Mouse (Mus musculus) heart, embryonic 14.5 days (tissue): Measurements from ENCODE around the gene Ocln. TPM values are rescaled to one million over a fixed set of nuclear protein-coding genes. Genes with fewer than 3 reads are reported as not detected.

ENCODE experiments used
- ATAC-seq: fragments of 200-750 bp; cut with Nextera tagmentation; 2 replicates; pipeline ENCODE4 v1.8.0; 2017; ENCODE audit warnings: low read depth, moderate TSS enrichment; ENCODE audit not compliant: insufficient number of reproducible peaks, insufficient read depth, low FRiP score
- H3K27ac ChIP-seq, 2 experiments: fragments of 200-500 bp in 1 of 2; fragments of 300-500 bp in 1 of 2; sonication (generic) in 1 of 2; replicated peaks in 1 of 2; 2 replicates each; pipeline ENCODE4 v1.5.1; 2012 to 2014; ENCODE audit warnings: low read depth in 2 of 2, low read length in 2 of 2, control low read depth in 1 of 2, mild to moderate bottlenecking in 1 of 2, mixed read lengths in 1 of 2; ENCODE audit not compliant: control insufficient read depth in 1 of 2, insufficient read depth in 1 of 2
- H3K27me3 ChIP-seq: fragments of 300-500 bp; sonication (generic); 2 replicates; pipeline ENCODE4 v1.6.1; 2014; ENCODE audit warnings: mild to moderate bottlenecking, low read length, control low read depth; ENCODE audit not compliant: control insufficient read depth, insufficient read depth
- H3K36me3 ChIP-seq: fragments of 300-500 bp; sonication (generic); 2 replicates; pipeline ENCODE4 v1.6.1; 2014; ENCODE audit warnings: mild to moderate bottlenecking, control low read depth, low read length, mixed read lengths; ENCODE audit not compliant: control insufficient read depth, insufficient read depth
- H3K4me1 ChIP-seq, 2 experiments: fragments of 200-500 bp in 1 of 2; fragments of 300-500 bp in 1 of 2; sonication (generic) in 1 of 2; 2 replicates each; pipeline ENCODE4 v1.6.1; 2012 to 2014; ENCODE audit warnings: low read length in 2 of 2, control low read depth in 1 of 2, mixed read lengths in 1 of 2; ENCODE audit not compliant: control insufficient read depth in 2 of 2, insufficient read depth in 2 of 2
- H3K4me2 ChIP-seq: fragments of 300-500 bp; sonication (generic); 2 replicates; pipeline ENCODE4 v1.6.1; 2014; ENCODE audit warnings: mild to moderate bottlenecking, low read length
- H3K4me3 ChIP-seq, 2 experiments: fragments of 200-500 bp in 1 of 2; fragments of 300-500 bp in 1 of 2; sonication (generic) in 1 of 2; 2 replicates each; pipeline ENCODE4 v1.5.1; 2012 to 2014; ENCODE audit warnings: low read length in 2 of 2, mild to moderate bottlenecking in 2 of 2, control low read depth in 1 of 2, low read depth in 1 of 2, moderate library complexity in 1 of 2; ENCODE audit not compliant: control insufficient read depth in 1 of 2, insufficient read depth in 1 of 2
- H3K9ac ChIP-seq: fragments of 300-500 bp; sonication (generic); 2 replicates; pipeline ENCODE4 v1.6.1; 2014; ENCODE audit warnings: mild to moderate bottlenecking, low read length
- H3K9me3 ChIP-seq: fragments of 300-500 bp; sonication (generic); 2 replicates; pipeline ENCODE4 v1.6.1; 2016; ENCODE audit warnings: low read length, control low read depth; ENCODE audit not compliant: control insufficient read depth
- WGBS: fragments of 180-500 bp; shearing (Covaris S2); extraction: QIAGEN DNeasy Blood & Tissue Kit; methylation state at CpG from one replicate; pipeline ENCODE4 v1.1.7; 2014; 5-methylcytosine and 5-hydroxymethylcytosine counted together
- polyA plus RNA-seq: library from polyadenylated mRNA; unstranded; fragments of >200 nt; fragmentation: Nextera tagmentation; extraction: Ambion mirVana; gene quantifications from 2 replicates; pipeline ENCODE4 v1.2.1, GENCODE M21; 2014

The Ocln gene
- 2.0 and 2.1 TPM in 2 replicates for polyA plus RNA-seq

DNA sequence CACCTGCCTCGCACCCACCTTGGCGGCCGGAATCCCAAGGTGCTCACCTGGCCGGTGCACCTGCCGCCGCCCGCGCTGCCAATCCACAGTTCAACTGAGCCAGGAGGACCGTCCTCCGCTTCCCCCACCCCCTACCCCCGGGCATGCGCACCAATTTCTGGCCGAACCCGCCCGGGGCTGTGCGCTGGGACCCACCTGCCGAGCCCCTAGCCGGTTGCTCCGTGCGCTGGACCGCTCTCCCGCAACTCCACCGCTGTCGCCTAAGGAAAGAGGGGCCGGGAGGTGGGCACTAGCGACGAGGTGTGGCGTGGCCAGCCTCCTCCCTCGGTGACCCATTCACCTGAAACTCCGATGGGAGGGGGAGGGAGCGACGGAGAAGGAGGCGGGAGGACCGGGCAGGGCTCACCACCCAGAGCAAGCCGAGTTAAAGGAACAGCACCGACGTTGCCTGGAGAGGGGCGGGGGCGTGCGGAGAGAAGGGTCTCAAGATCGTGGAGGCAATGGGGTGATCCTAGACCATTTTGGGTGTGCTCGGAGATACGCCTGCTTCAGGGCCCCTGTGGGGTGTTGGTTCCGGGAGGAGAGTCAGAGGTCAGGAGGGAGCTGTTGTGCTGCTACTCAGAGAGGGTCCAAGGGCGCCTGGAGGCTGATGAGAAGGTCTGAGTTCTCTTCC, at the start of gene Ocln:
Gene Ocln (minus strand): TSS at position 350 of the 673 bp plus-strand sequence.
- ATAC-seq: 0 out of 2 replicates have a peak, but pooled peaks have one; percentile 26
- H3K36me3 ChIP-seq: no peaks in the 10 kb centered on the region
- H3K9me3 ChIP-seq: no peaks in the 10 kb centered on the region
- H3K9ac ChIP-seq: peak within 1 kb of the TSS; percentile 49
- H3K27me3 ChIP-seq: peaks cover 37% of the 10 kb centered on the region
- peaks cover 0 to 4% of the 10 kb centered on the region in 2 experiments; a peak in 1 of 4 replicates for H3K4me1 ChIP-seq
- H3K27ac ChIP-seq: no peak within 1 kb of the TSS
- under 1% methylated on average over 44 of the region's 45 CpGs for WGBS
- H3K4me2 ChIP-seq: peak within 1 kb of the TSS; percentile 100
- peak within 1 kb of the TSS; percentile 54 to 55 for H3K4me3 ChIP-seq

DNA sequence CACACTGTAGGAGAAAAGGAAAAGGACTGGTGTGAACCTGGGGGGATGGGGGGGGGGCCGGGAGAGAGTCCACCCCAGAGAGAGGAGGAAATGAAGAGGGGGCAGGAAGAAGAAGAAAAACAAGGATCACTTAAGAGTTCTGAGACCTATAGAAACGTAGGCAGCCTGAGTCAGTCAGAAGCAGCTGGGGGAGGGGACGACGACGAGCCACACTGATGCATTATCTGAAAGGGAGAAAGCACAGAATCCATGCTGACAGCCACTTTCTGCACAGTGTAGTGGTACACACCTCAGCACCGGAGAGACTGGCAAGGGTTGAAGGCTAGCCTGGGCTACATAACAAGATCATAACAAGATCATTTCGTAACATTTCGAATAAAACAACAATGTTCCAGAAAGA, 48.5 kb upstream of the Ocln start:
- 31% methylated on average over 8 of the region's 8 CpGs for WGBS
- Histone ChIP-seq H3K9me3 (no peaks in the 10 kb centered on the region), H3K27ac (peak overlapping the region; percentile 1 to 15; a peak in 1 of 4 replicates), H3K4me1 (no peaks in the 10 kb centered on the region; a peak in 1 of 4 replicates), H3K36me3 (no peaks in the 10 kb centered on the region), H3K4me2 (peak overlapping the region; percentile 31), H3K9ac (peak overlapping the region; percentile 16; the same call in 1 of the 2 replicates), H3K4me3 (peak overlapping the region in 1 of 2 experiments; percentile 0; a peak in 2 of 4 replicates), H3K27me3 (no peaks in the 10 kb centered on the region)
- ATAC-seq: no peak

DNA sequence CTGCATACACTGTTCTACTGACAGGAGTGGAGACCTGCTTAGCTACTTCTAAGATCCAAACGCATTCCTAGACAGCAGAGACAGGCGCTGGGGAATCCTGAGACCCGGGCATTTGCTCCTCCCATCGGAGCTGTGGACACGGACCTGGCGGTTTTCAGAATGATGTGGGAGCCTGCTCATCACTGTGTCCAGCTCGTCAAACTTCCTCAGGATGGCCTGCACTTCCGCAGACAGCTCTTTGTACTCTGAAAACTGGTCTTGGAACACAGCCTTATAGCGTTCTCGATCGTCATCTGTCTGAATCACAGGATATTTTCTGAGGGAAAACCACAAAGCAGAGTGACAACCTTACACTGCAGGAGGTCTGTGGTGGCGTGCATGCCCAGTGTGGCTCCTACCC, 47.8 kb upstream of the Ocln start:
- Histone ChIP-seq H3K27ac (peak overlapping the region; percentile 1 to 15; a peak in 2 of 4 replicates), H3K9ac (0 out of 2 replicates have a peak overlapping the region, but pooled peaks have one; percentile 16), H3K36me3 (no peaks in the 10 kb centered on the region), H3K4me2 (peak overlapping the region; percentile 31), H3K4me1 (no peaks in the 10 kb centered on the region; a peak in 1 of 4 replicates), H3K4me3 (no peak overlapping the region), H3K27me3 (no peaks in the 10 kb centered on the region), H3K9me3 (no peaks in the 10 kb centered on the region)
- 58% methylated on average over 12 of the region's 12 CpGs for WGBS
- ATAC-seq: no peak

DNA sequence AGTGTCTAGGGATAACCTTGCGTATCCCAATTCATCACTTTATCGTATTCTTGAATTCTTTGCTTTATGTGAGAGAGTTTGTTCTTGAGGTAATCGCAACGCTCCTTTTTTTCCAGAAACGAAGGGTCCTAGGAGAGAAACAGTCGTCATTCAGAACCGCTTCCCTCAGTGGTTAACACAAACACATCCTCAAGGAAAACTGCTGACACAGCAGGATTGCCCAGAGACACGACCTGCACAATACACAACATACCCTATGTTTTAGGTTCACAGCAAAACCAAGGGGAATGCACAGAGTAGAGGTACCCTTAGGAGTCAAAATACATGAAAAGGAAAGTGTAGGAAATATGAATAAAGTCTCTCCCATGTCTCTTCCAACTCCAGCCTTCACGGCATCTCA, 44.8 kb upstream of the Ocln start:
- H3K4me1 ChIP-seq: no peaks in the 10 kb centered on the region; a peak in 1 of 4 replicates
- no peak overlapping the region for H3K27ac ChIP-seq
- no peaks in the 10 kb centered on the region for H3K36me3 ChIP-seq
- H3K9ac ChIP-seq: no peak overlapping the region
- no peak overlapping the region for H3K4me3 ChIP-seq
- H3K9me3 ChIP-seq: no peaks in the 10 kb centered on the region
- no peak for ATAC-seq
- no peak overlapping the region for H3K4me2 ChIP-seq
- 83% methylated on average over 9 of the region's 9 CpGs for WGBS
- H3K27me3 ChIP-seq: no peaks in the 10 kb centered on the region

DNA sequence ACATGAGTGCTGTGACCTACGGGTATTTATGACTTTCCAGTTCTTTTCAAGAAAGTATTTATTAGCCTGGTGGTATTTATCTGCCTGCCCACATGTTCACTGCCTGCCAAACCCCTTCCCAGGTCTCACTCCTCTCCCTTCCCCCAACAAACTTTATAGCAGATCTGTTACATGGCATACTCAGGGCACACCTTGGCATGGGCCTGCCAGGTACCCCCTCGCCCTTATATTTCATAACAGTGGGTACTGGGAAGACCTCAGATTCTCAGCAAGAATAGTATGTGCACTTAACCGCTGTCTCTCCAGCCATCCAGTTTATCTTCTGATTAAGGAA, 43.0 kb upstream of the Ocln start:
- Histone ChIP-seq H3K9me3 (no peaks in the 10 kb centered on the region), H3K9ac (no peak overlapping the region), H3K36me3 (no peaks in the 10 kb centered on the region), H3K27ac (no peak overlapping the region), H3K4me1 (no peaks in the 10 kb centered on the region; a peak in 1 of 4 replicates), H3K27me3 (no peaks in the 10 kb centered on the region), H3K4me3 (no peak overlapping the region), H3K4me2 (no peak overlapping the region)
- 74% methylated on average over 3 of the region's 3 CpGs for WGBS
- no peak for ATAC-seq

DNA sequence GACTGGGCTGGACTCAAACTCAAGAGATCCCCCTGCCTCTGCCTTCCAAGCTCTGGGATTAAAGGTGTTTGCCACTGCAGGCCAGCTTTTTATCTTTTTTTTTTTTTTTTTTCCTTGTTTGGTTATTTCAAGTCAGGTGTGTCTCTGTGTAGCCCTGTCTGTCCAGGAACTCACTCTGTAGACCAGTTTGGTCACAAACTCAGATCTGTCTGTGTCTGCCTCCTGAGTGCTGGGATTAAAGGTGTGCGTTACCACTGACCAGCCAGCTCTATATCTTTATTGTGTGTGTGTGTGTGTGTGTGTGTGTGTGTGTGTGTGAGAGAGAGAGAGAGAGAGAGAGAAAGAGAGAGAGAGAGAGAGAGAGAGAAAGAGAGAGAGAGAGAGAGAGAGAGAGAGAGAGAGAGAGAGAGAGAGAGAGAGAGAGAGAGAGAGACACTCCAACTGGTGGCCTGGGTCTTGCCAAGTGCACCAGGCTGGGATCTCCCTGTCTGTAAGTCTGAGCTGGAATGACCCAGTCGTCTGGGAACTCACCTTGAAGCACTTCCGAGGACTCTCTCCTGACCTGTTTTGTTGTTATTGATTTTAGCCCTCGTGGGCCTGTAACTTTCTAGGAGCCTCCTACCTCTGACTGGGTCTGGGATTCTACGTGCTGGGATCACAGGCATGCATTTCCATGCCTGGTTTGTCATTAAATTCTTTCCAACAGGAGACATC, 42.5 kb upstream of the Ocln start:
- Histone ChIP-seq H3K27ac (no peak overlapping the region), H3K4me3 (no peak overlapping the region), H3K4me2 (no peak overlapping the region), H3K36me3 (no peaks in the 10 kb centered on the region), H3K9ac (no peak overlapping the region), H3K27me3 (no peaks in the 10 kb centered on the region), H3K4me1 (no peaks in the 10 kb centered on the region), H3K9me3 (no peaks in the 10 kb centered on the region)
- ATAC-seq: no peak
- 66% methylated on average over 5 of the region's 5 CpGs for WGBS

DNA sequence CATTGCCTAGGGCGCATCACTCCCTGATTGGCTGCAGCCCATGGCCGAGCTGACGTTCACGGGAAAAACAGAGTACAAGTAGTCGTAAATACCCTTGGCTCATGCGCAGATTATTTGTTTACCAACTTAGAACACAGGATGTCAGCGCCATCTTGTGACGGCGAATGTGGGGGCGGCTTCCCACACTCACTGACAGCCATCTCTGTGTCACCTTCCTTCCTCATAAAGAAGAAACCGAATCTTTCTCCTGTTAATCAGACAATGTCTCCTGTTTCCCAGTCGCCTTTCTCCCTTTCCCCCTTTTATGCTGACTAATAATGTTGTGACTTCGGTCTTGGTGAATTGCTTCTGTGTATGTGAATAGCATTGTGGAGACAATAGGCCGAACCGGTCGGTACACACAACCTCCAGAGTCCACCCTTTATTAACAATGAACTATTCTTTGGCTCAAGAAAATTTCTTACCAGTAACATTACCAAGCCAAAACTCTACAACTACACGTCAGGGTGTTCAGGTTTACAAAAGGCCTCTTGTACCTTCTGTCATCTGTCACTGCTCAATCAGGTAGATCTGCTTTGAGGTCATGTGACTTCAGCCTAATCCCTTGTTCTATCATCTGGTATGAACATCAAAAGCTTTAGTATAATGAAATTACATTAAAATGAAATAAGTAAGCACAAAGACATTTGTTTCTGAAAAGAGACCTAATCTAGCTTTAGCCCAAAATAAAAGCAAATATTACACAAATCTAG, 41.7 kb upstream of the Ocln start:
- 68% methylated on average over 11 of the region's 17 CpGs for WGBS
- H3K4me3 ChIP-seq: no peak overlapping the region
- H3K4me2 ChIP-seq: 0 out of 2 replicates have a peak overlapping the region, but pooled peaks have one; percentile 14

More for the DNA sequence above, 41.7 kb upstream of the Ocln start:
- Histone ChIP-seq H3K27me3 (no peaks in the 10 kb centered on the region), H3K4me1 (no peaks in the 10 kb centered on the region), H3K36me3 (no peaks in the 10 kb centered on the region), H3K27ac (peak overlapping the region in 1 of 2 experiments; percentile 57; a peak in 1 of 4 replicates), H3K9me3 (no peaks in the 10 kb centered on the region), H3K9ac (no peak overlapping the region)
- no peak for ATAC-seq
